Mouse (Mus musculus): Measurements from ENCODE around the gene Sfi1. TPM values are rescaled to one million over a fixed set of nuclear protein-coding genes. Genes with fewer than 3 reads are reported as not detected.
"Not testable (repeated sequence)": the region's sequence is repeated elsewhere in the genome, so short reads cannot be mapped to it uniquely, and the experiment has no call there.

The Sfi1 gene
- polyA plus RNA-seq, 1 experiment = 34.7 TPM

- H3K4me3 ChIP-seq (ENCODE audit: insufficient read depth, low read length); H3K4me1 ChIP-seq (ENCODE audit: control insufficient read depth, insufficient read depth, low read length); H3K27ac ChIP-seq (ENCODE audit: insufficient read depth, low read length): not testable (repeated sequence)
Measured at GRCm38 (mm10) chr11:3171931-3172330, 21.3 kb downstream of the Sfi1 start.

- not testable (repeated sequence) for H3K27ac ChIP-seq (ENCODE audit: insufficient read depth, low read length); H3K4me3 ChIP-seq (ENCODE audit: insufficient read depth, low read length); H3K4me1 ChIP-seq (ENCODE audit: control insufficient read depth, insufficient read depth, low read length)
Measured at GRCm38 (mm10) chr11:3169042-3169441, 24.2 kb downstream of the Sfi1 start.

GRCm38 (mm10) chr11:3167571-3168001 lies 25.7 kb downstream of the Sfi1 start:
- not testable (repeated sequence) for H3K4me3 ChIP-seq (ENCODE audit: insufficient read depth, low read length); H3K4me1 ChIP-seq (ENCODE audit: control insufficient read depth, insufficient read depth, low read length); H3K27ac ChIP-seq (ENCODE audit: insufficient read depth, low read length)

- not testable (repeated sequence) for H3K4me1 ChIP-seq (ENCODE audit: control insufficient read depth, insufficient read depth, low read length); H3K27ac ChIP-seq (ENCODE audit: insufficient read depth, low read length); H3K4me3 ChIP-seq (ENCODE audit: insufficient read depth, low read length)
Measured at GRCm38 (mm10) chr11:3167129-3167528, 26.1 kb downstream of the Sfi1 start.

GRCm38 (mm10) chr11:3166321-3166720 lies 26.9 kb downstream of the Sfi1 start:
- not testable (repeated sequence) for H3K27ac ChIP-seq (ENCODE audit: insufficient read depth, low read length); H3K4me1 ChIP-seq (ENCODE audit: control insufficient read depth, insufficient read depth, low read length); H3K4me3 ChIP-seq (ENCODE audit: insufficient read depth, low read length)

DNA sequence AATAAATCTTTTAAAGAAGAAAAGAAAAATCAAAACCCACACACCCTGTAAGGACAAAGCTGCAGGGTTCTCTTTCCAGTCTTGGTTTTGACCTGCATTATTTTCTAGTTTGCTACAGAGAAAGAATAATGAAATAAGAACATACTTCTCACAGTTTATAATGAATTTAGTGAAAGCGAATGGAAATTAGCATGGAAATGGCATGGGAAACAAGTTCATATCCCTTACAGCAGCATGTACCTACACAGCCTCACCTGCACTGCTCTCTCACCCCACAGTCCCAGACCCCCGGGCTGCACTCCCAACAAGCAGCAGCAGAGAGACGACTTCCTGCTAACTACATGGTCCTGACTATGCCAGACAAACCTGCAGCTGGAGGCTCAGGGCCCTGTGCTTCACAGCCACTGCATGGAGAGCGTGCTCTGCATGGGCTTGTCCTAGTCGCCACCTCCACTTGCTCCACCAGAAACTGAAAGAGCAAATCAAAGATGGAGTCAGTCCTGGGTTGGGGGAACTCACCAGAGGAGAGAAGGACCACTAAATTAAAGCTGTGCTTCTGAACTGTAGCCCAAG lies 28.0 kb downstream of the Sfi1 start:
- not testable (repeated sequence) for H3K4me1 ChIP-seq (ENCODE audit: control insufficient read depth, insufficient read depth, low read length); H3K4me3 ChIP-seq (ENCODE audit: insufficient read depth, low read length); H3K27ac ChIP-seq (ENCODE audit: insufficient read depth, low read length)

DNA sequence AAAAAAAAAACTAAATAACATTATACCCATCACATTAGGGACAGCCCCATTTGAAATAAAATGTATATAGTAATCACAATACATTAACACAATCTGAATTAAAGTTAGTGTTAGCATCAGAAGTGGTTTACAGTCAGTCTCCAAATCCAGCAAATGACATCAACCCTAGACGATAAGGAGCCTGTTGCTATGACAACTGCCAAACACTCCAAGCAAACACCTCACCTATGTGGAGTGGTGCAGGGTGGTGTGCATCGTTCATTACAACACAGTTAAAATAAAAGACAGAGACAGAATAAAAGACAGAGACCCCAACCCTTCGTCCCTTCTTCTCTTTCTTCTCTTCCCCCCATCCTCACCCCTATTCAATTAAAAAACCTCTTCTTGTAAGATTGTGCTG lies 29.6 kb downstream of the Sfi1 start:
- H3K4me1 ChIP-seq (ENCODE audit: control insufficient read depth, insufficient read depth, low read length); H3K4me3 ChIP-seq (ENCODE audit: insufficient read depth, low read length); H3K27ac ChIP-seq (ENCODE audit: insufficient read depth, low read length): not testable (repeated sequence)

DNA sequence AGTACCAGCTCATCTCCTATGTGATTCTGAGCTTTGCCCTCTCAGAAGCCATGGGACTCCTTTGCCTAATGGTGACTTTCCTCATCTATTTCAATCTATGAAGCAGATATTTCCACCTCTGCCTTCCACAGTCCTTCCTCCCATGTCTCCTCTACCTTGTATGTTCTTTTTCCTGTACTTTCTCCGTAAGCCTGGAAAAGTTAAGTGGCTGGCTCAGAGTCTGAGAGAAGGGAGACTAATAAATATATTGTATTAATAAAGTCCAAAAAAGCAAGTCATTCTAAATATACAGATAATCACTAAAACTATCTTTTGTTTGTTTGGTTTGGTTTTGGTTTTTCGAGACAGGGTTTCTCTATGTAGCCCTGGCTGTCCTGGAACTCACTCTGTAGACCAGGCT lies 30.1 kb downstream of the Sfi1 start:
- H3K4me3 ChIP-seq (ENCODE audit: insufficient read depth, low read length); H3K27ac ChIP-seq (ENCODE audit: insufficient read depth, low read length); H3K4me1 ChIP-seq (ENCODE audit: control insufficient read depth, insufficient read depth, low read length): not testable (repeated sequence)

DNA sequence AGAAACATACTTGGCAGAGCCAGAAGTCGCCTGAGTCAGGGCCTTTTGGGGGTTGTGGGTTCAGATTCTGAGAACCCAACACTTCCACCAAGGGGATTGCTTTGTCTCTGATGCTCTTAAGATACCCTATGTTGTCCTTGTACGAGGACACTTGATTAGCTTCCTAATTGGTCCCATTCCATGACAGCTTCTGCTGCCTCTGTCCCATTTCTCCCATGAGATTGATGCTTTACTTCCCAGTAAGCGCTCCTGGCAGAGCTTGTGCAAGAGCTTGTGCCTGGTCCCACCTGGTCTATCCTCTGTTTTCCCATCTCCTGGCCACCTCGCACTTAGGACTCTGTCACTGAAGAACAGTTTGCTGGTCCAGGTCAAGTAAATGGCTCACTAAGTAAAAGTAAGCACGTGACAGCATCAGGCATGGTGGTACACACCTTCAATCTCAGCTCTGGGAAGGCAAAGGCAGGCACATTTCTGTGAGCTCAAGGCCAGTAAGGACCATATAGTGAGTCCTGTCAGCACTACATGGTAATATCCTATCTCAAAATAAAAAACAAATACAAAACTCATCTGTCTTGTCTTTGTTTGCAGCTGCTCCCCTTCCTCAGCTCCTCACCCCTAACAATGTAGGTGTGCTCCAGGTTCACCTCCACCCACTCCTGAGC lies 30.9 kb downstream of the Sfi1 start:
- H3K27ac ChIP-seq (ENCODE audit: insufficient read depth, low read length); H3K4me3 ChIP-seq (ENCODE audit: insufficient read depth, low read length): not testable (repeated sequence)

DNA sequence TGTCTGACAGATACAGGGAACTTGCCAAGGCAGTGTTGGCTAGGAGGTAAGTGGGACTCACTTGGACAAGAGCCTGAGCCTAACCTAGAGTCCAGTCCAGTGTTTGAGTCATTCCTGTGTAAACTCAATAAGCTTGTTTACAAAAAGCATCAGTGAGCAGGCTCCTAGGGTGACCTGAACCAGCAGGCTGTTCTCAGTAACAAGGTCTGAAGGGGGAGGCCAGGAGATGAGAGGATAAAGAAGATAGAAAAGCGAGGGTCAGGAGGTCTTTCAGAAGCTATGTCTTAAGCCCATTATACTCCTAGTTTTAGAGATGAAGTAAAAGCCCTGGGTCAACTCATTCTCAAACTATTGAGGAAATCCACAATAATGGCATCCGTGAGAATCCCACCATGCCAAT lies 31.9 kb downstream of the Sfi1 start:
- H3K4me3 ChIP-seq (ENCODE audit: insufficient read depth, low read length) = not testable (repeated sequence)

More for the DNA sequence above, 30.9 kb downstream of the Sfi1 start:
- not testable (repeated sequence) for H3K4me1 ChIP-seq (ENCODE audit: control insufficient read depth, insufficient read depth, low read length)

GRCm38 (mm10) chr11:3158800-3159199 lies 34.5 kb downstream of the Sfi1 start:
- not testable (repeated sequence) for H3K27ac ChIP-seq (ENCODE audit: insufficient read depth, low read length); H3K4me1 ChIP-seq (ENCODE audit: control insufficient read depth, insufficient read depth, low read length); H3K4me3 ChIP-seq (ENCODE audit: insufficient read depth, low read length)

More for the DNA sequence above, 31.9 kb downstream of the Sfi1 start:
- not testable (repeated sequence) for H3K4me1 ChIP-seq (ENCODE audit: control insufficient read depth, insufficient read depth, low read length); H3K27ac ChIP-seq (ENCODE audit: insufficient read depth, low read length)

- H3K27ac ChIP-seq (ENCODE audit: insufficient read depth, low read length); H3K4me3 ChIP-seq (ENCODE audit: insufficient read depth, low read length); H3K4me1 ChIP-seq (ENCODE audit: control insufficient read depth, insufficient read depth, low read length): not testable (repeated sequence)
Measured at GRCm38 (mm10) chr11:3157996-3158395, 35.3 kb downstream of the Sfi1 start.

DNA sequence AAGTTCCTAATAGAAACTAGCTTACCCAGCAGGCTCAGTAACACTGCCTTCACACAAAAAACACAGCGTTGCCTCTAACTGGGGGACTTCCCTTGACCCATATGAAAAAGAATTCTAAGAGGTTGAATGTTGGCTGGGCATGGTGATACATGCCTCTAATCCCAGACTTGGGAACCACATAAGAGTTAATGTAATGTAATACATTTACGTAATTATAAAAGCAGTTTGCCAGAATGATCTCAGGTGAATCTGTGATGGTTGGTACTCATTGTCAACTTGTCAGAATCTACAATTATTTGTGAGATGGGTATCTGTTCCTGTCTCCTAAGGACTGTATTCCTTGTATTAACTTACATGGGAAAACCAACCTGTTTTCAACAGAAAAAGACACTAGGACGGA lies 36.3 kb downstream of the Sfi1 start:
- H3K4me1 ChIP-seq (ENCODE audit: control insufficient read depth, insufficient read depth, low read length); H3K4me3 ChIP-seq (ENCODE audit: insufficient read depth, low read length); H3K27ac ChIP-seq (ENCODE audit: insufficient read depth, low read length): not testable (repeated sequence)

DNA sequence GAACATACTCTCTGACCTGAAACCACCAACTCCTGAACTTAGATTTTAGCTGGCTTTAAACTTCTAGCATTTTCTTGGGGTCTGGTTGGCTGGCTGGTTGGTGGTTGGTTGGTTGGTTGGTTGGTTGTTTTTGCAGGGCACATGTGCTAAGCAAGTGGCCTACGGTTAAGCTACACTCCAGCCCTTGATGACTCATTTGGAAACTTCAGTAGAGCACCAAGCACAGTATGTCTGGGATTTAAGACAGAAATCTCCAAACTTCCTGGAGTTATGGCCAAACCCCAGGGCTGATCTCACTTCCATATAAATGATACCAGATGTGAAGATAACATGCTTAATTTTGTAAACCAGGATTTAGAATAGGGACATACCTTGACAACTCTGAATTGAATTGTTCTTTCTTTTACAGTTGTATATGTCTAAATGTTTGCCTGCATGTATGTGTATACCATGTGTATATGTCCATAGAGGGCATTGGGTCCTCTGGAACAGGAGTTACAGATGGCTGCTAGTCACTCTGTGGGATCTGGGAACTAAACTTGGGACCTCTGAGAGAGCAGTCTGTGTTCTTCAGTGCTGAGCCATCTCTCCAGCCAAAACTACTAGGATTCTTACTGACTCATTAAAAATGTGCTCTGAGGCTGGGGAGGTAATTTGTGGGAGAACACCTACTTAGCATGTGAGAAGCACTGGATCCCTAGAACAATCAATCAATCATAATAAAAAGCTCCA lies 39.4 kb downstream of the Sfi1 start:
- H3K27ac ChIP-seq (ENCODE audit: insufficient read depth, low read length); H3K4me1 ChIP-seq (ENCODE audit: control insufficient read depth, insufficient read depth, low read length); H3K4me3 ChIP-seq (ENCODE audit: insufficient read depth, low read length): not testable (repeated sequence)

DNA sequence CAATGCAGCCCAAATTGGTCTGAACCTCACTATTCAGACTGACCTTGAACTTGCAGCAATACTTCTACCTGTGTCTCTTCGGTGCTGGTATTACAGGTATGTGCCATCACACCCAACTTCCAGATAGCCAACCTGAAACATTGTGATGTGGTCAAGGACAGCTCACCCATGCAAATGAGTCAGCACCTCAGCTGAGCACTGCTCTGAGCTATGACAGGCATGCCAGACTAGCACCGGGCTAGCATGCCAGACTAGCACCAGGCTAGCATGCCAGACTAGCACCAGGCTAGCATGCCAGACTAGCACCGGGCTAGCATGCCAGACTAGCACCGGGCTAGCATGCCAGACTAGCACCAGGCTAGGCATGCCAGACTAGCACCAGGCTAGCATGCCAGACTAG lies 41.9 kb downstream of the Sfi1 start:
- H3K4me1 ChIP-seq (ENCODE audit: control insufficient read depth, insufficient read depth, low read length); H3K4me3 ChIP-seq (ENCODE audit: insufficient read depth, low read length); H3K27ac ChIP-seq (ENCODE audit: insufficient read depth, low read length): not testable (repeated sequence)

DNA sequence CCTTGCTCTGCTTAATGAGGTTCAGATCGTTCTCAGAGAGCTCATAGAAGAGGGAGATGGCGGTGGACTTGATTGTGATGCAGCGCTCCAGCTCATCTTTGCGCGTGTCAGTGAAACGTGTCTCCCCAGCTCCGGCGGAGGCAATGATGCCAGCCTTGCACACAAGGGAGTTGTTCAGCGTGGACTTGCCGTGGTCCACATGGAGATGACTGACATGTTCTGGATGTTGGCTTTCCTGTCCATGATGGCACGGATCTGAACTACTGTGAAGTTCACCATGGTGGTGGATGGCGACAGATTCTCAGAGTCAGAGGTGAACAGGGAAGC lies 42.6 kb downstream of the Sfi1 start:
- H3K4me3 ChIP-seq (ENCODE audit: insufficient read depth, low read length); H3K27ac ChIP-seq (ENCODE audit: insufficient read depth, low read length); H3K4me1 ChIP-seq (ENCODE audit: control insufficient read depth, insufficient read depth, low read length): not testable (repeated sequence)

Data from cortical plate, adult 2 months (tissue).